Mouse (Mus musculus) embryo, embryonic 10.5 days (tissue): Measurements from ENCODE around the gene Rbm19.

ENCODE experiments used
- DNase-seq: peaks from one replicate; pipeline ENCODE4 v3.0.0-alpha.2; 2015; ENCODE audit warnings: low spot score

The Rbm19 gene

DNA sequence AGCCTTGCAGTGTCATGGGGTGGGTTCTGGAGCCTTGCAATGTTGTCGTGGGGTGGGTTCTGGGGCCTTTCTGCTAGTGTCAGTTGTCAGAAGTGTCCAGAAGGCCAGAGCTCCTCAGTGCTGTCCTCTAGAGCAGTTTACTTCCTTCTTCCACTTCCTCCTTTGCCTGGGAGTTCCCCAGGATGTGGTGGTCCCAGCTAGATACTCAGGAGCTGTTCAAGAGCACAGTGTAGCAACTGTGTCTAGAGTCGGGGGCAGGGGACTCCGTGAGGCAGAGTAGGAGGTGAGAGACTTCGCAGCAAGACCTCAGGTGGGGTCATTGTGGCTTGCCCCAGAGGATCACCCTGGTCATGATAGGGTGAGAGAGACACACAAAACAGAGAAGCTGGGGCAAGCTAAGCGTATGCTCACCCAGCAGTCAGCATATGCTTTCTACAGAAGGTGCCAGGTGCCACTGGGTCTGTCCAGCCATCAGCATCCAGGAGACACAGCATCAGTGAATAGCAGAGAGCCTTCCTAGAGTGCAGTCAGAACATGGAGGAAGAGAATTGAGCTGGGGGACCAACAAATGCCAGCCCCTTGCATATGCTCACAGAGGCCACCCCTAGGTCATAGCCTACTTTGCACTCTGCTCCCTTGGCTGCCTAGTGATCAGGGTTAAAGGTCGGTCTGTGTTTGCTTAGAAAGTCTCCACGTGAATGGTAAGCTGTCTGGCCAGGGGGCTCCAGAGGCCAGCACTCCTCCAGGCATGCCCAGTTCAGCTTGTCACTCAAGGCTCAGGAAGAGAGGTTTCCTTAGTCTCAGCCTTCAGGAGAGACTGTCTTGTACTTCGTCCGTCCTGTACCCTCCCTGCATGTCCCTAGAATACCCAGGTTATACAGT, 49.0 kb downstream of the Rbm19 start:
- DNase-seq: peak; percentile 35

- DNase-seq: no peak
These were observed 51.6 kb downstream of the Rbm19 start for GRCm38 (mm10) chr5:120167787-120168325.

- DNase-seq: no peak
These were observed 55.8 kb downstream of the Rbm19 start for GRCm38 (mm10) chr5:120171865-120172728.

DNA sequence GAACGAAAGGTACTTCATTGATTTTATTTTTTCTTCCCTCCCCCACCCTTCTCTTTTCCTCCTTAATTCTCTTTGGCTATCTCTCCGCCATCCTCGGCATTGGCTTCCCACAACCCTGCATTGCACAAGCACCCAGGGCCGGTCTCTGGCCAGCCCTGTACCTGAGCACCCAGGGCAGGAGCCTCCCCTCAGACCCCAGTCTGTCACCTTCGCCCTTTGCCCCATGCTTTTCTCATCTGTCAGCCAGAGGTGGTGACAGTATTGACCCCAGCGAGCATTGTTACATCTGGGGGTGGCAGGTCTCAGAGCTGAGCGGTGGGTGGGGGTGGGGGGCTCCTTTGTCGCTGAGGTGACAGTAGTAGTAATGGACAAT, 56.5 kb downstream of the Rbm19 start:
- DNase-seq: no peak

DNA sequence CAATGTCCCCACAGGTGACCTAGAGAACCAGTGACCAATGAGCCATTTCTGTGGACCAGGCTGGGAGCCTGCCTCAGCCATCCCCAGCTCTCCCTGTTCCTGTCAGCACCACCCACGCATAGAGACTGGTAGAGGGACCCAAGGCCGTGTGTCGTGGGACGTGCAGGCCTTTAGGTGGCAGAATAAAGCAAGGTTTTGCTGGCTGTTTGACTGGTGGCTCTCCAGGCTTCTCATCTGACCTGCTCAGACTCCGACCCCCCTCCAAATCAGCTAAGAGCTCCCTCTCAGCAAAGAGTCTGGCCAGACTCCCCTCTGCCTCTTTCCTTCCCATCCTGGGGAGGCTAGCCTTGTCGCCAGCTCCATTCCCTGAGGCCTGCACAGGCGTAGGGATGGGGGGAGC, 58.1 kb downstream of the Rbm19 start:
- DNase-seq: no peak

DNA sequence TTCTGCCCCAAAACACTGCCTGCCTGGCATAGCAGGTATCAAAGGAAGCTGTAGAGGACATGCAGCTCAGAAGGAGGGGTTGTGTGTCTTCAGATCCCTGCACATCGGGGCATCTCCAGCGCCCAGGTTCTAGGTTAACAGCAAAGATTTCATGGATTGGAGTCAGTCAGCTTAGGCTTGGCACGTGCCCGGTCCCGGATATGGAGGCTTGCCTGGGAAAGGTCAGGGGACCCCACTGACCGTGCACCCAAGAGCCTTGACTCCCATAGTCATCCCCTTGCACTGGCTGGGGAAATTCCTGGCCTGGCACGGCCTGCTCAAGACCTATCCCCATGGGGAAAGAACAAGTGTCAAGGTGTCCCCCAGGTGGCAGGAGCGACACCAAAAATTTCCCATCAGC, 59.0 kb downstream of the Rbm19 start:
- DNase-seq: no peak

DNA sequence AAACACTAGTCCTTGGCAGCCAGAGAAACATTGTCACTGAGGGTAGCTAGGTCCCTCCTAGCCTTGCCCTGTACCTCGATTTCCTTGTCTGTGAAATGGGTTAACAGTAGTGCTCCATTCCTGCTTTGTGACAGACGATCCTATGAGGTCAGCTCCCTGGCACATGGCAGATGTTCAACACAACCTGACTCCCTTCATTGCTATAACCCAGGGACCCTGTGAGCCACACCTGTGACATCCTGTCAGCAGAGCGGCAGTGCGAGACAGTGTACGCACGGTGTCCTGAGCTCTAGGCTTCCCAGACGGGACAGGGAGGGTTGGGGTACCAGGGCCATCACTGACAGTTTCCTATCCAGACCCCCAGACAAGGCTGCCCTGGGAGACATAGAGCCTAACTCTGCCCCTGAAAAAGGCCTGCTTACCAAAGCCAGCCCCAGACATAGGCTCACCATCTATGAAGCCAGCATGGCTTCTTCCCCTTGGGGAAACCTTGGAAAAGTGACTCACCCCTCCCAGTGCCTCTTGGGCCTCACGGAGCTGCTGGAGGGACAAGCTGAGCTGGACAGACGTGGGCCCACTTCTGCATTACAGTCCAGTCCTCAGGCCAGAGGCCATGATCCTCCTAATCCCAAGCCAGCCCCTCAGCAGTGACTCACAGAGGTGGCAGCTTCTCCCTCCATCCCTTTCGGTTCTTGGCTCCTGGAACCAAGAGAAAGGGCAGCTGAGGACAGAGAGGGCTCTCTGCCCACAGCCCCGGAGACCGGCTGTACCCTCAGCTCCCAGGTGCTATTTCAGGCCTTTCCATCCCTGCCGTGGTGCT, 60.2 kb downstream of the Rbm19 start:
- no peak for DNase-seq

GRCm38 (mm10) chr5:120177066-120177340, 60.7 kb downstream of the Rbm19 start:
- no peak for DNase-seq

DNA sequence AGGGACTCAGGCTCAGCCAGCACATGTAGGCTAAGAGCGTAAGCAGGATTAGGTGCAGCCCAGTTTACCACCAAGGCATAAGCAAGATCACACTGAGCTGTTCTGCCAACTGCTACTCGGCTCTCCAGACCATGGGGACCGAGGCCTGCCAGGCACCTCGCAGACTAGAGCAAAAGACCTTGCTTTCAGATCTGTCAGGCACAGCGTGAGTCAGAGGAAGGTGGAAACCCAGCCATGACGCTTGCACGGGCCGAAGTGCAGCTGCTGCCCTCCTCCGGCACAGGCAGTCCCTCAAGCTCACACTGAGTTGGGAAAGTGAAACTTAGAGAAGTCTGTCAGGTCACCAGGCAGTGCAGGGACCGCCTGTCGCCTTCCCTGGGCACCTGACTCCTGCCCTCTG, 63.8 kb downstream of the Rbm19 start:
- DNase-seq: no peak

DNA sequence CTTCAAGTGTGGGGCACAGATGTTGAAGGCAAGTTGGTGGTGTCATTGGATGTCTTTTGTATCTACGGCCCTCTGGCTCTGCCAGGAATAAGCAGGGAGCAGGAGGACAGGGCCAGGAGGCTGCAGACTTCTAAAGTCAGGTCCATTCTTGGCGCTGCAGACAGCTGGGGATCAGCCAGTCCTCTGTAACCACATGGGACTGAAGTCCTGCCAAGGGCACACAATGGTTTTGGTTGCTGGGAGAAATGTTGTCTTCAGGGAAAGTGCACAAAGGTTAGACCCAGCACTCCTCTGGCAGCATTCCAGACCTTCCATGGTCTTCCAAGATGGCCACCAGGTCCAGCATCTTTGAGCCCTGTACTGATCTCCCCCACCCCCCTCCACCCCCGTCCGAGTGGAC, 65.1 kb downstream of the Rbm19 start:
- DNase-seq: no peak

- DNase-seq: no peak
These were observed 67.1 kb downstream of the Rbm19 start for GRCm38 (mm10) chr5:120183321-120183720.

DNA sequence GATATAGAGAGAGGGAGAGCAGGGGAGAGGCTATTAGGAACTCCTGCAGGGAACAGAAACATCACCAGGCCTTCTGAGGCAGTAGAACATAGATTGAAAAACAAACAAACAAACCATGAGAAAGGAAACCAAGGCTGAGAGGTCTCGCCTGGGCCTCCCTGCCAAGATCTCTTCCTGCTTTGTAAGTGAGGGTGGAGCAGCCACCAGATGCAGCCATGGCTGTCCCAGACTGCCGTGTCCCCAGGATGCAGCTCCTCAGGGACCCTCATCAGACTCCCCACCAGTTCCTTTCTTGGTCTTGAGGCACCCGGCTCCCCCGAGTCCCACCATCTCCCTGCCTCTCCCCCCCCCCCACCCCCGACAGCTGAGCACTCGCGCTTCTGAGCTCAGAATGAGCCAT, 67.5 kb downstream of the Rbm19 start:
- DNase-seq: no peak

DNA sequence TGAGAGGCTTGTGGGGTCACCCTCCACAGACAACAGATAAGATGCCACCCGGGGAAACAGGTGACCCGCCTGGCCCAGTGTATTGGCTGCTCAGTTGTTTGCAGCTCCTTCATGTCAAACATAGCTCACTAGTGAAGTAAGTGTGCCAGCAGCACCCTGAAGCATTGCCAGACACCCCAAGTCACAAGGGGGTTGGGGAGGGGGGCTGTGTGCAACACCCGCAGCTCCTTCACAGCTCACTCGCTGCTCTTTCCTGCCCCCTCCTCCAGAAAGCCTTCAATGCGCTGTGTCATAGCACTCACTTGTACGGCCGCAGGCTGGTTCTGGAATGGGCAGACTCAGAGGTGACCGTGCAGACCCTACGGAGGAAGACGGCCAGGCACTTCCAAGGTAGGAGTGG, 69.7 kb downstream of the Rbm19 start:
- DNase-seq: no peak

DNA sequence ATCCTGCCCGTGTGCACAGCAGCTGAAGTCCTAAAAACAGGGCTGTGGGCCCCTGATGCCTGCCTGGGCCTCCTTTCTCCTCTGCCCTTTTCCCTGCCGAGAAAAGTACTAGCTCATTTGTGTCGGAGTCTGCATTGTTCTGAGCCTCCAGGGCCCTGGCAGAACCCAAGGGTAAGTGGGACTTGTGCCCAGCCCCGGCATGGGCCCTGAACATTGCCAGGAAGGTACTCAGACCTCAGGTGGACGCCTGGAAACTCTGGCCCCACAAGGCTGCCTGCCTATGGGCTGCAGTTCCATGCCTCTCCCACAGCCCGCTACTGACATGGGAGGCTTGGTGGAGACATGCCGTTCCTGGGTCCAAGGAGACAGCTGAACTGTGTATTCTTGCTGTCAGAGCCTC, 72.3 kb downstream of the Rbm19 start:
- no peak for DNase-seq

DNA sequence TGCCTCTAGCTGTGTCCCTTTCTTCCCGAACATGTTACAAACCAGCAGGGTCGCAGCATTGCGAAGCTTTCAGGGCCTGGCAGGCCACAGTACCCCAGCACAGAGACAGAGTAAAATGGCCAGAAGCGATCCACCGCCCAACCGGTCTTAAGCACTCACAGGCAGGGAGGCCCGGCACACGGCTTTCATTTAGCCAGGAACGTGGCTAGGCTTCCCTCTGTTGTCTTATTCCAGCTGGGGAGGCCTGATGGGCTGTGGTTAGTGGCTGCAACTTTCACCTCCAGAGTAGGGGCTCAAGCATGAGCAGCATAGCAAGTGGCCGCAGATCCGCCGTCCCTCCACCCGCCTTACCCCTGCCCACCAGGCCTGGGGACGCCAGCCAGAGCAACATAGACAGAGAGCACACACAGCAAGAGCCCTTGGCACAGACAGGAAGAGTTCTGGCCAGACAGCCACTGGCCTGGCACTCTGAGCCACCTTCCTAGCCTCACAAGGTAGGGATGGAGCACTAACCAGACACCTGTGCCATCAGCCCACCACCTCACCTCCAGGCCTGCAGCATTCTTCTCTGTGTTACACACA, 73.8 kb downstream of the Rbm19 start:
- no peak for DNase-seq

- DNase-seq: no peak
These were observed 75.4 kb downstream of the Rbm19 start for GRCm38 (mm10) chr5:120191620-120192019.

GRCm38 (mm10) chr5:120194309-120194941, 78.2 kb downstream of the Rbm19 start:
- no peak for DNase-seq

DNA sequence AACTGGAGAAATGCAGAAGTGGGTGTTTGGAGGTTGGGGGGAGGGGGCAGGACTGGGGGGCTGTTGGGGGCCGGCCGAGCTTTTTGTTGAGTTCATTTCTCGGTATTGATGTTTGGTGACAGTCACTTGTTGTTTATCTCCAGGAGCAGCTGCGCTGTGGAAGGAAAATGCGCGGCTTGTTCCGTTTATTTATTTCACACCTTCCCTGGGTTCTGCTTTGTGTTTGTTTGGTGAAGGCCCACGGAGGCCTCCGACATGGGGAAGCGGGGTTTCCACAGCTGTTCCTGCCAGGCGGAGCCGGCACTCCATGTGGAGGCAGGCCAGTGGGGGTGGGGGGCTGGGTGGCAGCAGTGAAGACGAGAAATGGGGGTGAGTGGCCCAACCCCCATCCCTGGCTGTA, 78.7 kb downstream of the Rbm19 start:
- DNase-seq: no peak

GRCm38 (mm10) chr5:120196879-120197278, 80.6 kb downstream of the Rbm19 start:
- DNase-seq: no peak

DNA sequence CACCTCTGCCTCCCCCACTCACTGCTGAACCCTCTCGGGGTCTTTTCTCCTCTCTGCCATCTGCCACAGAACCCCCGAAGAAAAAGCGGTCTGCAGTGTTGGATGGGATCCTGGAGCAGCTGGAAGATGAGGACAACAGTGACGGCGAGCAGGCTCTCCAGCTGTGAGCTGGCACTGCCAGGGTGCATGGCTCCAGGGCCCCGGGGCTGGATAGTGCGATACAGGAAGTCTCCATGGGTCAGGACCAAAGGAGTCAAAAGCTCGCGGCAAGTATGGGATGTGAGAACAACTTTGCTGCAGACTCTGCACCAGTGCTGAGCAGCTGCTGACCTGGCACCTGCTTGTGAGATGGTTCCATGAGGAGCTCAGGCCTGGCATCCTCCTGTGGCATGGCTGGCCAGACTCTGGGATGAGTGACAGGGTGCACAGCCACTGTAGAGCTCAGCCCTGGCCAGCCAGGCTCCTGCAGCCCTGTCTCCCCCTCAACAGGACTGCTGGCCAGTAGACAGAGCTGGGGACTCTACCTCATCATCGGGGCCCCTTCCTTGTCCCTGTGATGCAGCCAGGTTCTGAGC, 81.6 kb downstream of the Rbm19 start:
- DNase-seq: no peak

GRCm38 (mm10) chr5:120199865-120200264, 83.6 kb downstream of the Rbm19 start:
- no peak for DNase-seq
